Mouse (Mus musculus) E14TG2a.4 (cell line): ENCODE measurements around the gene Dnah7a.
"Not testable (repeated sequence)": the region's sequence is repeated elsewhere in the genome, so short reads cannot be mapped to it uniquely, and the experiment has no call there.

Source experiments
- H3K27me3 ChIP-seq: 2 replicates; pipeline ENCODE4 v1.6.1; 2014; ENCODE audit warnings: low read length, control low read depth; ENCODE audit not compliant: insufficient read depth
- H3K36me3 ChIP-seq: 2 replicates; pipeline ENCODE4 v1.6.1; 2014; ENCODE audit warnings: low read length, control low read depth; ENCODE audit not compliant: insufficient read depth
- H3K4me1 ChIP-seq: replicated peaks from 2 replicates; pipeline ENCODE4 v1.6.1; 2014; ENCODE audit warnings: low read depth, low read length, control low read depth
- H3K4me3 ChIP-seq: replicated peaks from 2 replicates; pipeline ENCODE4 v1.5.1; 2014; ENCODE audit warnings: mild to moderate bottlenecking, low read length
- H3K9me3 ChIP-seq: 2 replicates; pipeline ENCODE4 v1.6.1; 2014; ENCODE audit warnings: low read length, control low read depth
- CTCF ChIP-seq: conservative IDR thresholded peaks from 2 replicates; pipeline ENCODE4 v1.5.1; 2014; ENCODE audit warnings: low read length
- NANOG ChIP-seq: IDR thresholded peaks from 2 replicates; pipeline ENCODE4 v1.6.1; 2014; ENCODE audit warnings: borderline replicate concordance, low read length, mixed read lengths
- POU5F1 ChIP-seq: IDR thresholded peaks from 2 replicates; pipeline ENCODE4 v1.6.1; 2014; ENCODE audit warnings: low read length, borderline replicate concordance

The Dnah7a gene

GRCm38 (mm10) chr1:53715446-53715845 is 8.9 kb upstream of the Dnah7a start:
- Histone ChIP-seq H3K27me3 (no peaks in the 10 kb centered on the region), H3K4me3 (no peak overlapping the region), H3K9me3 (peaks cover 19% of the 10 kb centered on the region), H3K36me3 (no peaks in the 10 kb centered on the region), H3K4me1 (peaks cover 6% of the 10 kb centered on the region; the same call in 1 of the 2 replicates)
- TF ChIP-seq NANOG (no peak), CTCF (peak; percentile 83), POU5F1 (no peak)

- H3K36me3 ChIP-seq, H3K4me3 ChIP-seq, H3K9me3 ChIP-seq, H3K27me3 ChIP-seq, H3K4me1 ChIP-seq: not testable (repeated sequence)
These were observed 6.8 kb upstream of the Dnah7a start for GRCm38 (mm10) chr1:53713383-53713782.

GRCm38 (mm10) chr1:53711069-53711468 is 4.5 kb upstream of the Dnah7a start:
- H3K4me1 ChIP-seq = peaks cover 13% of the 10 kb centered on the region
- no peak overlapping the region for H3K4me3 ChIP-seq
- no peaks in the 10 kb centered on the region for H3K9me3 ChIP-seq
- no peaks in the 10 kb centered on the region for H3K27me3 ChIP-seq
- H3K36me3 ChIP-seq = no peaks in the 10 kb centered on the region
- TF ChIP-seq NANOG (no peak), CTCF (no peak), POU5F1 (no peak)

GRCm38 (mm10) chr1:53709602-53710001 is 3.0 kb upstream of the Dnah7a start:
- H3K36me3 ChIP-seq, H3K4me3 ChIP-seq, H3K27me3 ChIP-seq, H3K9me3 ChIP-seq: not testable (repeated sequence)
- H3K4me1 ChIP-seq = peaks cover 16% of the 10 kb centered on the region

- peak; percentile 45 for TF ChIP-seq CTCF
- TF ChIP-seq NANOG = no peak
- TF ChIP-seq POU5F1 = no peak
- no peaks in the 10 kb centered on the region for H3K27me3 ChIP-seq
- H3K36me3 ChIP-seq = no peaks in the 10 kb centered on the region
- H3K4me3 ChIP-seq = no peak overlapping the region
- no peaks in the 10 kb centered on the region for H3K9me3 ChIP-seq
- H3K4me1 ChIP-seq = peaks cover 10% of the 10 kb centered on the region
These were observed 2.4 kb downstream of the Dnah7a start for GRCm38 (mm10) chr1:53704164-53704563.

GRCm38 (mm10) chr1:53664268-53664667 is 42.3 kb downstream of the Dnah7a start:
- not testable (repeated sequence) for H3K4me3 ChIP-seq, H3K27me3 ChIP-seq, H3K9me3 ChIP-seq, H3K4me1 ChIP-seq, H3K36me3 ChIP-seq

- H3K9me3 ChIP-seq = 0 out of 2 replicates have a peak, but pooled peaks cover 8% of the 10 kb centered on the region
- H3K4me3 ChIP-seq = no peak overlapping the region
- H3K36me3 ChIP-seq = no peaks in the 10 kb centered on the region
- no peaks in the 10 kb centered on the region for H3K27me3 ChIP-seq
- peaks cover 6% of the 10 kb centered on the region; the same call in 1 of the 2 replicates for H3K4me1 ChIP-seq
- TF ChIP-seq NANOG (no peak), POU5F1 (no peak), CTCF (no peak)
These were observed 66.5 kb downstream of the Dnah7a start for GRCm38 (mm10) chr1:53639865-53640794.

- TF ChIP-seq NANOG = 0 out of 2 replicates have a peak, but pooled peaks have one; percentile 10
- not testable (repeated sequence) for H3K9me3 ChIP-seq, H3K27me3 ChIP-seq, H3K4me3 ChIP-seq, H3K36me3 ChIP-seq
- peaks cover 11% of the 10 kb centered on the region for H3K4me1 ChIP-seq
These were observed 70.9 kb downstream of the Dnah7a start for GRCm38 (mm10) chr1:53635641-53636040.

GRCm38 (mm10) chr1:53632040-53632439 is 74.5 kb downstream of the Dnah7a start:
- peaks cover 11% of the 10 kb centered on the region for H3K4me1 ChIP-seq
- not testable (repeated sequence) for H3K36me3 ChIP-seq, H3K9me3 ChIP-seq, H3K27me3 ChIP-seq, H3K4me3 ChIP-seq
- peak; percentile 70 for TF ChIP-seq NANOG
